Mouse (Mus musculus): ENCODE measurements around the gene Arhgap24. TPM values are rescaled to one million over a fixed set of nuclear protein-coding genes. Genes with fewer than 3 reads are reported as not detected.

Gene Arhgap24
- total RNA-seq, 2 experiments from 2014 or later, result 5.9 to 6.1 TPM

- no peak for DNase-seq (ENCODE audit: extremely low spot score in 1 of 2, low spot score in 2 of 2)
- no peak for TF ChIP-seq CTCF (IDR thresholded peaks at IDR 0.05)
- intact Hi-C loops (cut with DNase I), result no loop called here
- Histone ChIP-seq H3K4me3 (no peak overlapping the region), H3K27ac (no peak overlapping the region)
These were observed 185.7 kb downstream of the Arhgap24 start for GRCm38 (mm10) chr5:102666886-102667285.

GRCm38 (mm10) chr5:102667754-102668575 lies 186.8 kb downstream of the Arhgap24 start:
- H3K27ac ChIP-seq, result no peak overlapping the region
- intact Hi-C loops (cut with DNase I), result no loop called here
- no peak overlapping the region for H3K4me3 ChIP-seq
- TF ChIP-seq CTCF (IDR thresholded peaks at IDR 0.05), result no peak
- DNase-seq (ENCODE audit: extremely low spot score in 1 of 2, low spot score in 2 of 2), result no peak

GRCm38 (mm10) chr5:102670206-102670605 lies 189.0 kb downstream of the Arhgap24 start:
- TF ChIP-seq CTCF (IDR thresholded peaks at IDR 0.05), result no peak
- DNase-seq (ENCODE audit: extremely low spot score in 1 of 2, low spot score in 2 of 2), result no peak
- no peak overlapping the region for H3K4me3 ChIP-seq
- intact Hi-C loops (cut with DNase I), result no loop called here
- H3K27ac ChIP-seq, result no peak overlapping the region

- intact Hi-C loops (cut with DNase I), result no loop called here
- no peak for DNase-seq (ENCODE audit: extremely low spot score in 1 of 2, low spot score in 2 of 2)
- no peak for TF ChIP-seq CTCF (IDR thresholded peaks at IDR 0.05)
- Histone ChIP-seq H3K27ac (no peak overlapping the region), H3K4me3 (no peak overlapping the region)
These were observed 189.6 kb downstream of the Arhgap24 start for GRCm38 (mm10) chr5:102670731-102671345.

GRCm38 (mm10) chr5:102675326-102675725 lies 194.1 kb downstream of the Arhgap24 start:
- TF ChIP-seq CTCF (IDR thresholded peaks at IDR 0.05), result no peak
- DNase-seq (ENCODE audit: extremely low spot score in 1 of 2, low spot score in 2 of 2), result no peak
- intact Hi-C loops (cut with DNase I), result no loop called here
- Histone ChIP-seq H3K27ac (no peak overlapping the region), H3K4me3 (no peak overlapping the region)

- no peak overlapping the region for H3K27ac ChIP-seq
- TF ChIP-seq CTCF (IDR thresholded peaks at IDR 0.05), result no peak
- intact Hi-C loops (cut with DNase I), result no loop called here
- H3K4me3 ChIP-seq, result no peak overlapping the region
- DNase-seq (ENCODE audit: extremely low spot score in 1 of 2, low spot score in 2 of 2), result no peak
These were observed 196.0 kb downstream of the Arhgap24 start for GRCm38 (mm10) chr5:102677176-102677575.

GRCm38 (mm10) chr5:102687673-102688072 lies 206.5 kb downstream of the Arhgap24 start:
- DNase-seq (ENCODE audit: extremely low spot score in 1 of 2, low spot score in 2 of 2), result no peak
- Histone ChIP-seq H3K4me3 (no peak overlapping the region), H3K27ac (no peak overlapping the region)
- intact Hi-C loops (cut with DNase I), result no loop called here
- TF ChIP-seq CTCF (IDR thresholded peaks at IDR 0.05), result no peak

- intact Hi-C loops (cut with DNase I), result loop anchor here (1.0 to 5.0 kb wide), 3 partner anchors 275 to 543 kb away; no protein-coding TSS in a partner anchor
- DNase-seq (ENCODE audit: extremely low spot score in 1 of 2, low spot score in 2 of 2), result peak; percentile 57 to 66
- Histone ChIP-seq H3K4me3 (no peak overlapping the region), H3K27ac (no peak overlapping the region)
- TF ChIP-seq CTCF (IDR thresholded peaks at IDR 0.05), result peak; percentile 93
These were observed 211.3 kb downstream of the Arhgap24 start for GRCm38 (mm10) chr5:102692487-102692886.

GRCm38 (mm10) chr5:102693192-102693591 lies 212.0 kb downstream of the Arhgap24 start:
- no peak for DNase-seq (ENCODE audit: extremely low spot score in 1 of 2, low spot score in 2 of 2)
- intact Hi-C loops (cut with DNase I), result loop anchor here (5.0 kb wide), 1 partner anchor 276 kb away; no protein-coding TSS in a partner anchor
- H3K4me3 ChIP-seq, result no peak overlapping the region
- TF ChIP-seq CTCF (IDR thresholded peaks at IDR 0.05), result no peak
- no peak overlapping the region for H3K27ac ChIP-seq

GRCm38 (mm10) chr5:102693871-102694270 lies 212.7 kb downstream of the Arhgap24 start:
- TF ChIP-seq CTCF (IDR thresholded peaks at IDR 0.05), result no peak
- Histone ChIP-seq H3K27ac (no peak overlapping the region), H3K4me3 (no peak overlapping the region)
- intact Hi-C loops (cut with DNase I), result loop anchor here (5.0 kb wide), 1 partner anchor 277 kb away; no protein-coding TSS in a partner anchor
- no peak for DNase-seq (ENCODE audit: extremely low spot score in 1 of 2, low spot score in 2 of 2)

GRCm38 (mm10) chr5:102697784-102698183 lies 216.6 kb downstream of the Arhgap24 start:
- Histone ChIP-seq H3K27ac (no peak overlapping the region), H3K4me3 (no peak overlapping the region)
- no peak for TF ChIP-seq CTCF (IDR thresholded peaks at IDR 0.05)
- no peak for DNase-seq (ENCODE audit: extremely low spot score in 1 of 2, low spot score in 2 of 2)
- intact Hi-C loops (cut with DNase I), result no loop called here

GRCm38 (mm10) chr5:102698396-102698795 lies 217.2 kb downstream of the Arhgap24 start:
- intact Hi-C loops (cut with DNase I), result no loop called here
- no peak for TF ChIP-seq CTCF (IDR thresholded peaks at IDR 0.05)
- no peak for DNase-seq (ENCODE audit: extremely low spot score in 1 of 2, low spot score in 2 of 2)
- no peak overlapping the region for H3K4me3 ChIP-seq
- no peak overlapping the region for H3K27ac ChIP-seq
